Mouse (Mus musculus) lung, embryonic 14.5 days (tissue): ENCODE measurements around the gene Rasgef1a. TPM values are rescaled to one million over a fixed set of nuclear protein-coding genes. Genes with fewer than 3 reads are reported as not detected.

Experiments
- ATAC-seq: fragments of 200-750 bp; cut with Nextera tagmentation; 2 replicates; pipeline ENCODE4 v1.8.0; 2017; ENCODE audit warnings: mild to moderate bottlenecking, moderate TSS enrichment, moderate library complexity; ENCODE audit not compliant: insufficient read depth
- DNase-seq: peaks from one replicate; pipeline ENCODE4 v3.0.0-alpha.2; 2015
- H3K27ac ChIP-seq: fragments of 300-500 bp; sonication (generic); 2 replicates; pipeline ENCODE4 v1.5.1; 2014; ENCODE audit warnings: low read depth, mild to moderate bottlenecking, moderate library complexity
- H3K27me3 ChIP-seq: fragments of 300-500 bp; sonication (generic); 2 replicates; pipeline ENCODE4 v1.6.1; 2014; ENCODE audit warnings: low read length, control low read depth; ENCODE audit not compliant: insufficient read depth
- H3K36me3 ChIP-seq: fragments of 300-500 bp; sonication (generic); 2 replicates; pipeline ENCODE4 v1.6.1; 2014; ENCODE audit warnings: control low read depth; ENCODE audit not compliant: insufficient read depth
- H3K4me1 ChIP-seq: fragments of 300-500 bp; sonication (generic); 2 replicates; pipeline ENCODE4 v1.6.1; 2014; ENCODE audit warnings: antibody characterized with exemption, control low read depth; ENCODE audit not compliant: insufficient read depth
- H3K4me2 ChIP-seq: fragments of 300-500 bp; sonication (generic); 2 replicates; pipeline ENCODE4 v1.6.1; 2014; ENCODE audit warnings: mild to moderate bottlenecking
- H3K4me3 ChIP-seq: fragments of 300-500 bp; sonication (generic); 2 replicates; pipeline ENCODE4 v1.5.1; 2014; ENCODE audit warnings: low read depth, low read length
- H3K9ac ChIP-seq: fragments of 300-500 bp; sonication (generic); 2 replicates; pipeline ENCODE4 v1.6.1; 2014
- H3K9me3 ChIP-seq: fragments of 300-500 bp; sonication (generic); 2 replicates; pipeline ENCODE4 v1.6.1; 2016; ENCODE audit warnings: low read depth, low read length, control low read depth
- CTCF ChIP-seq: IDR thresholded peaks from 2 replicates; pipeline ENCODE4 v1.5.1; 2016; ENCODE audit warnings: antibody characterized with exemption, low read depth
- WGBS: fragments of 180-500 bp; shearing (Covaris S2); extraction: QIAGEN DNeasy Blood & Tissue Kit; methylation state at CpG from one replicate; pipeline ENCODE4 v1.1.7; 2014; 5-methylcytosine and 5-hydroxymethylcytosine counted together
- polyA plus RNA-seq: library from polyadenylated mRNA; unstranded; fragments of >200 nt; fragmentation: Nextera tagmentation; extraction: Ambion mirVana; gene quantifications from 2 replicates; pipeline ENCODE4 v1.2.1, GENCODE M21; 2014

Gene Rasgef1a
- polyA plus RNA-seq, 1 experiment from 2014 or later: 1.1 TPM

DNA sequence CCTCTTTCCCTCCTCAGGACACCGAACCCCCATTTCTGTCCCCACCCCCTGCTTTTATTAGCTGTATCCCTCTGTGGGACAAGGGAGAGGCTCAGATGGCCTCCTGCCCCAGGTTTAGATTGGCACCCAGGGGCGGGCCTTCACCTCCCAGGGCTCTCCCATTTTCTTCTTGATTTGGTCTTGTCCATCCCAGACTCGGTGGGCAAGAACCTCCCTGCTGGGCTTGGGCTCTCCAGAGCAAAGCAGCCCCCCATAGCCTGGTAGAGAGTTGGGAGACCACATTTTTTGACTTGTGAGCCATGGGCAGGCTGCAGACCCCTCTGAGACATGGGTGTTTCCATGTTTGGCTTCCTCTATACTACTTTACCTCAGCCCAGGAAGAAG lies 1.1 kb downstream of the Rasgef1a start:
- Histone ChIP-seq H3K4me1 (no peaks in the 10 kb centered on the region), H3K36me3 (no peaks in the 10 kb centered on the region), H3K27ac (no peak overlapping the region), H3K4me3 (no peak overlapping the region), H3K4me2 (no peak overlapping the region), H3K9ac (no peak overlapping the region), H3K9me3 (no peaks in the 10 kb centered on the region), H3K27me3 (peaks cover 34% of the 10 kb centered on the region)
- WGBS: 43% methylated on average over 3 of the region's 3 CpGs
- ATAC-seq: no peak
- DNase-seq: no peak
- no peak for TF ChIP-seq CTCF

DNA sequence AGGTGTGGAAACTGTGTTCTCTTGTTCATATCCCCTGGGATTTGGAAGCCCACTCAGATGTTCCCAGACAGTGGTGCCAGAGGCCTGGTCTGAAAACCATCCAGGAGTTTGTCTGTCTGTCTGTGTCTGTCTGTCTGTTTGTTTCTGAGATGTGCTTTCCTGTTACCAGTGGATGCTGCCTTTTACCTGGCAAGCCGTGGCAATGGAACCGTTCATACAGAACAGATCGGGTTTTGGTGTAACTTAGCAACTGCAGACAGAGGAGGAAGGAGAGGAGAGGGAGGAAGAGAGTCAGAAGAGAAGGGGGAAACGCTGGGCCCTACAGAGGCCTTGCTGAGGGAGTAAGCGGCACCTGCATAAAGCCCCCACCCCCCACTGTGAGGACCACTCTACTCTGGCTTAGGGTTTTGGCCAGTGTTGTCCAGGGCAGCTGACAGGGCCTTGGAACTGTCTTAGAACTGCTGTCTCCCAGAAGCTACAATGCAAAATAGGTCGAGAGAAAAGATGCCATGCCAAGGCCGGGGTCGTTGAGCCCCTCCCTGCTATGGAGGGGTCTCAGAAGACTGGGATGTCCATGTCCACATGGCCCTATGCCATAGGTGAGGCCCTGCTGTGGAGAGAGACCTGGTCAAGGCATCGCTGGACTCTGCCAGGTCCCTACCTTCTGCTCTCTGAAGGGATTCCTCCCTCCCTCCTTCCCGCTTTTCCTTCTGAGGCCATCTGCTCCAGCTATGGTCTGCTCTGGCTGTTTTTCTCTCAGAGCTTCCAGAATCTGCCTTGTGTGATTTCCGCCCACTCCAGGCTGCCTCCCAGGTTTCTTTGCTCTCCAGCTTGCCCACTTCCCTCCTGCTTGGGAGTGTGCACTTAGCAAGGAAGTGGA lies 2.0 kb downstream of the Rasgef1a start:
- WGBS: 67% methylated on average over 11 of the region's 11 CpGs
- no peak overlapping the region for H3K4me3 ChIP-seq
- H3K27ac ChIP-seq: no peak overlapping the region
- H3K9me3 ChIP-seq: no peaks in the 10 kb centered on the region
- ATAC-seq (no peak), DNase-seq (no peak)
- no peak overlapping the region for H3K9ac ChIP-seq
- H3K27me3 ChIP-seq: peaks cover 34% of the 10 kb centered on the region
- no peak overlapping the region for H3K4me2 ChIP-seq
- no peaks in the 10 kb centered on the region for H3K36me3 ChIP-seq
- TF ChIP-seq CTCF: no peak
- H3K4me1 ChIP-seq: no peaks in the 10 kb centered on the region

DNA sequence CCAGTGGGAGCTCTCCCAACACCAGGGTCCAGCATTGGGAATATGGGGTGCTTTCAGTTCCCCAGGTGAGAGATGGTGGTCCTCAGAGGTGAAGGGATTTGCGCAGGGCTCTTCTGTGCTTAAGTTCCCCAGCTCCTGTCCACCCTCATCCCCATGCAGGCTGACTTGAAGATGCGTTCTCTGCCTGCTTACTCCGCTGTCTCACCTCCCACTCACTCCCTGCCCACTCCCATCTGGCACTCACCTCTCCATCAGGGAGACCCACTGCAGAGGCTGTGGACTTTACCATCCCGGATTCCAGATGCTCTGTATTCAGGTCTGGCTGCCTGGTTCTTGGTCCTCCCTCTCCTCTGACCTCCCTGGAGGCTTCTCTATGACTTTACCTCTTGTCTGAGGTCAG lies 3.6 kb downstream of the Rasgef1a start:
- TF ChIP-seq CTCF: no peak
- Histone ChIP-seq H3K27ac (no peak overlapping the region), H3K9me3 (no peaks in the 10 kb centered on the region), H3K36me3 (no peaks in the 10 kb centered on the region), H3K9ac (no peak overlapping the region), H3K4me1 (no peaks in the 10 kb centered on the region), H3K27me3 (peaks cover 34% of the 10 kb centered on the region), H3K4me3 (no peak overlapping the region), H3K4me2 (no peak overlapping the region)
- ATAC-seq (no peak), DNase-seq (no peak)
- WGBS: 64% methylated on average over 4 of the region's 4 CpGs

DNA sequence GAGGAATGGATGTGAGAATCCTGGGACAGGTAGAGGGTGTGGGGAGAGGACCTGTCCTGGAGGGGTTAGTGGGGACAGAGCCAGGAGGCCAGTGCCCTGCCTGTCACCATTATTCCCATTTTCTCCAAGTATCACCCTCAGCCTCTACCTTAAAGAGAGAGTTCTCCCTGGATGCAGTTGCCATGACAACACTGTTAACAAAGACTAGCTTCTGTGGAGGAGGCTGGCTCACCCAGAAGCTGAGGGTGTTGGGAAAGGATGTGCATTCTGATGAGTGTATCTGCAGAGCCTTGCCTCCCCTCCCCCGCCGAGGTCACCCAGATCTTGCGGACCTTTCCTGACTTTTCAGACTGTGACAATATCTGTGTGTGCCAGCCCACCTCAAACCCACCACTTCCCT lies 4.7 kb downstream of the Rasgef1a start:
- Histone ChIP-seq H3K4me1 (no peaks in the 10 kb centered on the region), H3K36me3 (no peaks in the 10 kb centered on the region), H3K9ac (no peak overlapping the region), H3K9me3 (no peaks in the 10 kb centered on the region), H3K27ac (no peak overlapping the region), H3K4me3 (no peak overlapping the region), H3K27me3 (peaks cover 24% of the 10 kb centered on the region), H3K4me2 (no peak overlapping the region)
- 64% methylated on average over 3 of the region's 3 CpGs for WGBS
- TF ChIP-seq CTCF: no peak
- DNase-seq (no peak), ATAC-seq (no peak)

DNA sequence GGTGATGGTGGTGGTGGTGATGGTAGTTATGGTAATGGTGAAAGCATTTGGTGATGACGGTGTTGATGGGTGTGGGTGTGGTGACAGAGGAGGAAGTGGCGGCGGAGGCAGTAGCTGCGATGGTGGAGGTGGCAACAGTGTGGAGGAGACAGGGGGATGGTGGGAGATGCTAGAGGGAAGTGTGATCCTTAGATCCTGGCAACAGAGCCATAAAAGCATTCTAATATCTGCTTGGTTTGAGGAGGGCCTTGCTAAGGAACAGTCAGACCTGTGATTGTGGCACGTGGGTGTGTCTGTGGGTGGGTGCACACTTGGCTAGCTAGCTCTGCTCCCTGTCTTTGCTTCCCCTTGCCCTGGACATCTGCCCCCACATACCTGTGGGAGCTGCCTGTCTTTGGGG lies 7.4 kb downstream of the Rasgef1a start:
- WGBS: 37% methylated on average over 5 of the region's 5 CpGs
- no peak for TF ChIP-seq CTCF
- no peak for DNase-seq
- Histone ChIP-seq H3K4me1 (no peaks in the 10 kb centered on the region), H3K36me3 (no peaks in the 10 kb centered on the region), H3K27ac (no peak overlapping the region), H3K27me3 (no peaks in the 10 kb centered on the region), H3K9ac (no peak overlapping the region), H3K9me3 (no peaks in the 10 kb centered on the region), H3K4me2 (no peak overlapping the region), H3K4me3 (no peak overlapping the region)
- ATAC-seq: no peak

DNA sequence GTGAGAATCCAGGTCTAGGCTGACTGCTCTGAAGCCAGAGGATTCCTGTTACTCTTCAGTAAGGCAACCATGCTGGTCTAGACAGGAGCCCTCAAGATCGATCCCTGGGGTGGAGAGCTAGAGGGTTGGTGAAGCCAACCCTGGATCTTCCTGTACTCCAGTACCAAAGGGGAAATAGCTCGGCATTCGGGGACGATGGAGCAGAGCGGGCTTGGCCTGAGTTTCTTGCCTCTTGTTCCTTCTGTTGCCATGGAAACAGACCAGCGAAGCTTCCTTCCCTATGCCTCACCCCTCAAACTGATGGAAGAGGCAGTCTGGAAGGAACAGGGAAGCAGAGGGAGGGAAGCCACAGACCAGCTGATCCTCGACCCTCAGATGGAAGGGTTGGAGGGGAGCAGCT lies 8.3 kb downstream of the Rasgef1a start:
- ATAC-seq (no peak), DNase-seq (peak; percentile 26)
- WGBS: 29% methylated on average over 7 of the region's 7 CpGs
- no peaks in the 10 kb centered on the region for H3K27me3 ChIP-seq
- H3K36me3 ChIP-seq: no peaks in the 10 kb centered on the region
- H3K9me3 ChIP-seq: no peaks in the 10 kb centered on the region
- H3K9ac ChIP-seq: no peak overlapping the region
- H3K4me2 ChIP-seq: no peak overlapping the region
- no peaks in the 10 kb centered on the region for H3K4me1 ChIP-seq
- no peak overlapping the region for H3K4me3 ChIP-seq
- H3K27ac ChIP-seq: no peak overlapping the region
- no peak for TF ChIP-seq CTCF

DNA sequence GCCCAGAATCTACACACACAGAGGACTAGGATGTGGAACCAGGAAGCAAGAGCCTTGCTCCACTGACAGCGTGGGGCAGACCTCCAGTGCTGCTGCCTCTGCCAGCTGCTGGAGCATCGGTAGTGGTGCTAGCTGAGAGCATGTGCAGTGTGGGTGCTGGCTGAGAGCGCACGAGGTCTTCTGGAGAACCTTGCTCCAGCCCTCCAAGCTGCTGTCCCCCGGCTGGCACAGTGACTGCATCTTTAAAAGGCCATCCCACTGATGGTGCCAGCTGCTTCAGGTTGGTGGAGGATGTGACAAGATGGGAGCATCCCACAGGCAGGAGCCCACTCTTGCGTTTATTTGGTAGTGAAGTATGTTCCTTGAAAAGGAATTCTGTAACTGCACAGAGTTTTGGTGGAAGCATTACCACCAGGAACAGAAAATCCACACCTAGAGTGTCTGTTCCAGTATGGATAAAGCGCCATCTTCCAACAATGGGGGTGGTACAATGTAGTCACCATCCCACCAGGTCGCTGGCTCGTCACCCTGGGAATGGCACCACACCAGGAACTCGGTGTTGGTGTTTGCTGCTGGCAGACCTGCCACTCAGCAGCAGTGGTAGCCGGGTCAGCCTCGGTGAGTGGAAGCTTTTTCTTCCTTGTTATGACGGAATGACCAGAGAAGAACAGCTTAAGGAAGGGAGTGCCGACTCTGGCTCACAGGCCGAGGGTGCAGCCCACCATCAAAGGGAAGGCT lies 11.8 kb downstream of the Rasgef1a start:
- Histone ChIP-seq H3K4me3 (no peak overlapping the region), H3K9me3 (no peaks in the 10 kb centered on the region), H3K9ac (no peak overlapping the region), H3K27ac (no peak overlapping the region), H3K4me2 (no peak overlapping the region), H3K36me3 (no peaks in the 10 kb centered on the region), H3K27me3 (no peaks in the 10 kb centered on the region), H3K4me1 (no peaks in the 10 kb centered on the region)
- ATAC-seq (no peak), DNase-seq (no peak)
- WGBS: 56% methylated on average over 15 of the region's 15 CpGs
- no peak for TF ChIP-seq CTCF
